Mouse (Mus musculus) lung, postnatal 0 days (tissue): Measurements from ENCODE around the gene Dhh. TPM values are rescaled to one million over a fixed set of nuclear protein-coding genes. Genes with fewer than 3 reads are reported as not detected.

ENCODE experiments used
- ATAC-seq: fragments of 200-750 bp; cut with Nextera tagmentation; 2 replicates; pipeline ENCODE4 v1.8.0; 2017; ENCODE audit warnings: moderate library complexity
- DNase-seq: peaks from one replicate; pipeline ENCODE4 v3.0.0-alpha.2; 2016; ENCODE audit warnings: low spot score
- H3K27ac ChIP-seq: fragments of 300-500 bp; sonication (generic); 2 replicates; pipeline ENCODE4 v1.5.1; 2014; ENCODE audit warnings: antibody characterized with exemption, mild to moderate bottlenecking, low read length, mixed read lengths
- H3K27me3 ChIP-seq: fragments of 300-500 bp; sonication (generic); replicated peaks from 2 replicates; pipeline ENCODE4 v1.6.1; 2014; ENCODE audit warnings: low read length, mixed read lengths; ENCODE audit not compliant: insufficient read depth
- H3K36me3 ChIP-seq: fragments of 300-500 bp; sonication (generic); 2 replicates; pipeline ENCODE4 v1.6.1; 2014; ENCODE audit warnings: low read length, mixed read lengths; ENCODE audit not compliant: insufficient read depth
- H3K4me1 ChIP-seq: fragments of 300-500 bp; sonication (generic); 2 replicates; pipeline ENCODE4 v1.6.1; 2014; ENCODE audit warnings: antibody characterized with exemption, low read depth, low read length, mixed read lengths; ENCODE audit not compliant: insufficient read depth
- H3K4me2 ChIP-seq: fragments of 300-500 bp; sonication (generic); replicated peaks from 2 replicates; pipeline ENCODE4 v1.6.1; 2014; ENCODE audit warnings: low read depth, mild to moderate bottlenecking, low read length, moderate library complexity, mixed read lengths
- H3K4me3 ChIP-seq: fragments of 300-500 bp; sonication (generic); 2 replicates; pipeline ENCODE4 v1.5.1; 2014; ENCODE audit warnings: low read depth, low read length
- H3K9ac ChIP-seq: fragments of 300-500 bp; sonication (generic); replicated peaks from 2 replicates; pipeline ENCODE4 v1.6.1; 2014; ENCODE audit warnings: low read depth, mild to moderate bottlenecking
- H3K9me3 ChIP-seq: fragments of 300-500 bp; sonication (generic); 2 replicates; pipeline ENCODE4 v1.6.1; 2016; ENCODE audit warnings: low read length, mixed read lengths
- CTCF ChIP-seq: IDR thresholded peaks from 2 replicates; pipeline ENCODE4 v1.5.1; 2016; ENCODE audit warnings: antibody characterized with exemption, mild to moderate bottlenecking
- EP300 ChIP-seq: IDR thresholded peaks from 2 replicates; pipeline ENCODE4 v1.6.1; 2016; ENCODE audit warnings: antibody characterized with exemption, mild to moderate bottlenecking, control low read depth
- WGBS: fragments of 180-500 bp; shearing (Covaris S2); extraction: QIAGEN DNeasy Blood & Tissue Kit; methylation state at CpG from one replicate; pipeline ENCODE4 v1.1.7; 2014; 5-methylcytosine and 5-hydroxymethylcytosine counted together
- polyA plus RNA-seq: library from polyadenylated mRNA; unstranded; fragments of >200 nt; fragmentation: Nextera tagmentation; extraction: Ambion mirVana; gene quantifications from 2 replicates; pipeline ENCODE4 v1.2.1, GENCODE M21; 2015

The Dhh gene
- polyA plus RNA-seq, 1 experiment from 2014 or later, result 6.6 TPM

GRCm38 (mm10) chr15:98854214-98854613 lies 44.1 kb downstream of the Dhh start:
- DNase-seq (no peak), ATAC-seq (no peak)
- H3K4me3 ChIP-seq, result no peak overlapping the region
- H3K27me3 ChIP-seq, result no peaks in the 10 kb centered on the region
- no peaks in the 10 kb centered on the region for H3K4me1 ChIP-seq
- TF ChIP-seq EP300, result no peak
- no peak for TF ChIP-seq CTCF
- H3K27ac ChIP-seq, result no peak overlapping the region
- no peak overlapping the region for H3K4me2 ChIP-seq
- no peak overlapping the region for H3K9ac ChIP-seq
- 85% methylated on average over 16 of the region's 16 CpGs for WGBS
- H3K36me3 ChIP-seq, result peaks cover 94% of the 10 kb centered on the region
- no peaks in the 10 kb centered on the region for H3K9me3 ChIP-seq

- DNase-seq, result no peak
- Histone ChIP-seq H3K36me3 (peaks cover 90% of the 10 kb centered on the region), H3K27me3 (no peaks in the 10 kb centered on the region), H3K27ac (no peak overlapping the region), H3K9me3 (no peaks in the 10 kb centered on the region), H3K9ac (no peak overlapping the region), H3K4me1 (no peaks in the 10 kb centered on the region), H3K4me3 (no peak overlapping the region), H3K4me2 (no peak overlapping the region)
- no peak for ATAC-seq
- 92% methylated on average over 27 of the region's 28 CpGs for WGBS
- TF ChIP-seq EP300, result no peak
- no peak for TF ChIP-seq CTCF
Observed at GRCm38 (mm10) chr15:98853161-98853937, 45.0 kb downstream of the Dhh start.

- Histone ChIP-seq H3K9me3 (no peaks in the 10 kb centered on the region), H3K4me3 (no peak overlapping the region), H3K9ac (no peak overlapping the region), H3K4me2 (no peak overlapping the region), H3K4me1 (no peaks in the 10 kb centered on the region), H3K27me3 (no peaks in the 10 kb centered on the region), H3K36me3 (peaks cover 84% of the 10 kb centered on the region), H3K27ac (no peak overlapping the region)
- 88% methylated on average over 9 of the region's 9 CpGs for WGBS
- DNase-seq, result no peak
- TF ChIP-seq EP300, result no peak
- no peak for TF ChIP-seq CTCF
- 0 out of 2 replicates have a peak, but pooled peaks have one; percentile 11 for ATAC-seq
Observed at GRCm38 (mm10) chr15:98852733-98853132, 45.6 kb downstream of the Dhh start.

GRCm38 (mm10) chr15:98852071-98852470 lies 46.3 kb downstream of the Dhh start:
- no peaks in the 10 kb centered on the region for H3K27me3 ChIP-seq
- 90% methylated on average over 9 of the region's 9 CpGs for WGBS
- H3K4me3 ChIP-seq, result no peak overlapping the region
- no peak for ATAC-seq
- DNase-seq, result no peak
- peaks cover 83% of the 10 kb centered on the region for H3K36me3 ChIP-seq
- H3K4me2 ChIP-seq, result no peak overlapping the region
- H3K27ac ChIP-seq, result no peak overlapping the region
- no peak for TF ChIP-seq CTCF
- no peak for TF ChIP-seq EP300
- no peaks in the 10 kb centered on the region for H3K4me1 ChIP-seq
- no peak overlapping the region for H3K9ac ChIP-seq
- no peaks in the 10 kb centered on the region for H3K9me3 ChIP-seq

GRCm38 (mm10) chr15:98851229-98851818 lies 47.0 kb downstream of the Dhh start:
- no peaks in the 10 kb centered on the region for H3K4me1 ChIP-seq
- no peak overlapping the region for H3K4me3 ChIP-seq
- DNase-seq, result no peak
- no peaks in the 10 kb centered on the region for H3K27me3 ChIP-seq
- no peaks in the 10 kb centered on the region for H3K9me3 ChIP-seq
- no peak overlapping the region for H3K27ac ChIP-seq
- ATAC-seq, result no peak
- H3K36me3 ChIP-seq, result peaks cover 81% of the 10 kb centered on the region
- WGBS, result 89% methylated on average over 20 of the region's 21 CpGs
- H3K9ac ChIP-seq, result no peak overlapping the region
- TF ChIP-seq CTCF, result no peak
- TF ChIP-seq EP300, result no peak
- H3K4me2 ChIP-seq, result no peak overlapping the region

GRCm38 (mm10) chr15:98850668-98851067 lies 47.7 kb downstream of the Dhh start:
- Histone ChIP-seq H3K9me3 (no peaks in the 10 kb centered on the region), H3K27me3 (no peaks in the 10 kb centered on the region), H3K4me3 (no peak overlapping the region), H3K36me3 (peaks cover 83% of the 10 kb centered on the region), H3K4me2 (no peak overlapping the region), H3K9ac (no peak overlapping the region), H3K27ac (no peak overlapping the region), H3K4me1 (no peaks in the 10 kb centered on the region)
- WGBS, result 83% methylated on average over 13 of the region's 14 CpGs
- no peak for TF ChIP-seq CTCF
- no peak for TF ChIP-seq EP300
- ATAC-seq (no peak), DNase-seq (no peak)
